Mouse (Mus musculus): Measurements from ENCODE around the gene Ssmem1. TPM values are rescaled to one million over a fixed set of nuclear protein-coding genes. Genes with fewer than 3 reads are reported as not detected.

Gene Ssmem1
- total RNA-seq, 2 experiments from 2014 or later, result 0.83 to 1.1 TPM

DNA sequence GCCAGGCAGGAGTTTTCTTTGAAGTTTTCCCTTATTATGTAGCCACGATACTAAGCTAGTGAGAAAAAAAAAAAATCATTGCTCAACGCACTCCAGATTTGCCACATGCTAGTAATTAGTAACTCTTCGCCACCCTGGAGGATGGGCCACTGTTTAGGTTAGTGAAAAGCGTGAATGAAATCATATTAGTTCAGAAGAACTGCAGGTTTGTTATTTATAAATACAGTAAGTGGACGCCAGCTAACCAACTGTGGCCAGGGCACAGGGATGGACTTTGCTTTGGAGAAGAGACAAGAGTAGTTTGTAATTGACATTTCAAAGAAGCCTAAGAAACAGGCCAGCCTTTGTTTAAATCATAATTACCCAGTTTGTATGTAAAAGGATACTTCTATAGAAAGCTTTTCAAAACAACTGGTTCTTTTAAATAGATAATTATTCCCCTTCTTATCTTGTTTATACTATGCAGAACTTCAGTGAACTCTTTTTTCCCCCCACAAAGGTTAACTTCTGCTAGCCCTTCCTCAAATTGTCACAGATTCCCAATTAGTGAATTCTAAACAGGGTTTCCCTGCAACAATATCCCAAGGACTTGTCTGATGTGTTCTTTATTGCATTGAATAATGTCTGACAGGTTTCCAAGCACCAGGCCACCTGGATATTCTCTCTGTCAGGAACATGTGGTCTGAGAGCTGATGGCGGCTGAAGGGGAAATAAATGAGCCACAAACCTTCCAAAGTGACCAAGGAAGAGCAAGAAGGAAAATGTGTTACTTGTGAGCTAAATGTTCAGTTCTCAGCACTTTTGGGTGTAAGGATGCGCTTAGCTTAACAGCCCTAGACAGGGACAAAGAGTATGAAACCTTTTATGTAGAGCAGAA lies 16.0 kb downstream of the Ssmem1 start:
- no peak for DNase-seq (ENCODE audit: low spot score in 2 of 2)

DNA sequence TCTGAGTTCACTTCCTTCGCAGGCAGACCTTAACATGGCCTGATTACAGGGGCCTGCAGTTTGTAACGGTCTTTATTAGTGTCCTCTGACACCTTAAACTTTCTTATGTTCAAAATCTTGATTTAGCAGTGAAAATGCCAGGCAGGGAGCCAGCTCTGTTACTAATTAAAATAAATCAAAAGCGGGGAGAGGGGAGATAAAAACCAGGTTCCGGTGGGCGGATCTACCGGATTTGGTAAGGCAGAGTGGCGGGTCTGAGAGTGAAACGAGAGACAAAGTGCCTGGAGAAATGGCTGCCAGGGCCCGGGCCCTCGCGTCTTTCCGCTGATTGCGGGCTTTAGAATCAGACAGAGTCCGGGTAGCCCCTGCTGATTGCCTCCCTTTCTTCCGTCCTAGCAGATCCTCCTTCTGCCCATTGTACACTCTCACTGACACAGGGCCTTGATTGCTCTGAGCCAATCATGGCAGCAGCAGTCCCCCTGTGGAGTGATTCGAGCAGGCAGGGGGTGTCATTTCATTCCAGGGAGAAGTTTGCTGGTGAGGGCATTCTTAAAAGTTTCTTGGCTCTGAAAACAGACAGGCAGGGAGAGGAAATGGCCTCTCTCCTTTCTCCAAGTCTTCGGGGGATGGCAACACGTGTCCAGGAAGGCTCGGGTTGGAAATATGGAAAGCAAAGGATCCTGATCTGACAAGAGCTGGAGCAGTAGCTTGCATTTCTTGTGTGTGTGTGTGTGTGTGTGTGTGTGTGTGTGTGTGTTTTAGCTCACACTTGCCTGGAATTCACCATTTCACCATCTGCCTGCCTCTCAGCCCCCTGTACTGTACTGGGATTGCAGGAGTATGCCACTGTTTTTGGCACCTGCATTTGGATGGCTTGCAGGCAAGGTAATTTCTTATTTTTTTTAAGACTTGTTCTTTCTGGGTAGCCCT lies 17.2 kb downstream of the Ssmem1 start:
- DNase-seq (ENCODE audit: low spot score in 2 of 2), result peak in 1 of 2 experiments; percentile 35

- no peak for DNase-seq (ENCODE audit: low spot score in 2 of 2)
These were observed 19.2 kb downstream of the Ssmem1 start for GRCm38 (mm10) chr6:30528800-30529199.

DNA sequence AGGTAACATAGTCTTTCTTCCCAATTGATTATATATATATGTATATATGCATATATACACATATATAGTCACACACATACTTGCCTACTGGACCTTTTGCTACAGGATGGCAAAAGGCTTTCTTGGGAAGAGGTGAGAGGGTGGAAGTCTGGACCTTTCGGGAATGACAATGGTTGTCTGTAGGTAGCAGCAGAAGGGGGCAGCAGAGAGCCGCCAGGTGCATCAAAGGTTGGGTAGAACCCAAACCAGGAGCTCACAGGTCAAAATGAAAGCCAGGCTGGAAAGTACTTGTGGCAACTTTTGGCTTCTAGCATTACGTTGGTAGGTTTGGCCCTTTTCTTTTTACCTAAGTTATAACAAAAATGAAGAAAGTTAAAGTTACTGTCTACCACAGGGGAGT lies 25.7 kb downstream of the Ssmem1 start:
- DNase-seq (ENCODE audit: low spot score in 2 of 2), result no peak

DNA sequence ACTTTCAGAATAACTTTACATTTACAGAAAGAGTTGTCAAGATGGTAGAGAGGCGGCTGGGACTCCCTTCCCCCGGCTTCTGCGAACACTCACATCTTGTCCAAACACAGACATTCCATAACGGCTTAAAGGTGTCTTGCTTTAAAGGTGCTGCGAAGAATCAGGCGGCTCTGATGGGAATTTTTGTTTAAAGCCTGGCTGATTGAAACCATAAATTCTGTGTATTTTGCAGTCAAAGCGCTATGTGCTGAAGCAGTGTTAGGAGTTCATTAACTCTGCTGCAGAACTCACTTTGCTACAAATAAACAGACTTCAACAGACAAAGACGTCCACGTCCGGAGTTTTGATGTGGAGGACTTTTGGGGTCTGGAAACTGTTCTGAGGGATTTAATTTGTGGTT lies 28.6 kb downstream of the Ssmem1 start:
- DNase-seq (ENCODE audit: low spot score in 2 of 2), result no peak

GRCm38 (mm10) chr6:30538800-30539199 lies 29.2 kb downstream of the Ssmem1 start:
- no peak for DNase-seq (ENCODE audit: low spot score in 2 of 2)

DNA sequence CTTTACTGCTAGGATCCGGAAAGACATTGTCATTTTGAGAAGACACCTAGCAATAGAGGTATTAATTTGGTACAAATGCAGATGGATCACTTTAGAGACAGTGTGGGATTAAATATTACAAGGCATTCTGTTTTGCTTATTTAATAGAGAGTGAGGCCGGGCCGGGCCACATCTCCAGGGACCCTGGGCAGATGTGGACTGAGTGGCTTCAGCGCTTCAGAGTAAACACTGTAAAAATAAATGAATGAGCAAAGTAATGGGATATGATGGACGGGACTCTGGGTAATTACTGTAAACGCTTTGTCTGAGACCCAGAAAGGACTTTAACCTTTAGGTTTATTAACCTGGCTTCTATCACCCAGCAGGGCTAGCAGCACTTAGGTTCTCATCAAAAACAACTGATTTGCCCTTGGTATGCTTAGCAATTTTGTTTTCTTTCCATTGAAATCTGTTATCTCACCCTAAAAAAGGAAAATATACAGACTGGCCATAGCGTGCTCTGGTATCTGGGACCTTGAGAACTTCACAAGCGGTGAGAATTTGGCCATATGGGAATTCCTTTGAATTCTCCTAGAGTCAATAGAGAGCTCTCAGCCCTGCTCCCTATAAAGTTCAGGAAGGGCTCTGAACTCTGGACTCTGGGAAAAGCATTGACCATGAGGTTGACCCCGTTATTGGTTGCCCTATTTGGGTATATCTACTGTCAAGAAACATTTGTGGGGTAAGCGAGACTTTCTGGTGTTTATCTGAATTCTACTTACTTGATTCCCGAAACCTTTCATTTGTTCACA lies 31.6 kb downstream of the Ssmem1 start, which contains the start of gene Cpa2:
Gene Cpa2, plus strand, starts transcription at position 574 of the 791 bp plus-strand sequence.
- DNase-seq (ENCODE audit: low spot score in 2 of 2), result no peak

- no peak for DNase-seq (ENCODE audit: low spot score in 2 of 2)
These were observed 32.6 kb downstream of the Ssmem1 start for GRCm38 (mm10) chr6:30542277-30542676.

- DNase-seq (ENCODE audit: low spot score in 2 of 2), result no peak
These were observed 33.4 kb downstream of the Ssmem1 start for GRCm38 (mm10) chr6:30543077-30543476.

GRCm38 (mm10) chr6:30543851-30544250 lies 34.2 kb downstream of the Ssmem1 start:
- no peak for DNase-seq (ENCODE audit: low spot score in 2 of 2)

GRCm38 (mm10) chr6:30545689-30546088 lies 36.0 kb downstream of the Ssmem1 start:
- no peak for DNase-seq (ENCODE audit: low spot score in 2 of 2)

DNA sequence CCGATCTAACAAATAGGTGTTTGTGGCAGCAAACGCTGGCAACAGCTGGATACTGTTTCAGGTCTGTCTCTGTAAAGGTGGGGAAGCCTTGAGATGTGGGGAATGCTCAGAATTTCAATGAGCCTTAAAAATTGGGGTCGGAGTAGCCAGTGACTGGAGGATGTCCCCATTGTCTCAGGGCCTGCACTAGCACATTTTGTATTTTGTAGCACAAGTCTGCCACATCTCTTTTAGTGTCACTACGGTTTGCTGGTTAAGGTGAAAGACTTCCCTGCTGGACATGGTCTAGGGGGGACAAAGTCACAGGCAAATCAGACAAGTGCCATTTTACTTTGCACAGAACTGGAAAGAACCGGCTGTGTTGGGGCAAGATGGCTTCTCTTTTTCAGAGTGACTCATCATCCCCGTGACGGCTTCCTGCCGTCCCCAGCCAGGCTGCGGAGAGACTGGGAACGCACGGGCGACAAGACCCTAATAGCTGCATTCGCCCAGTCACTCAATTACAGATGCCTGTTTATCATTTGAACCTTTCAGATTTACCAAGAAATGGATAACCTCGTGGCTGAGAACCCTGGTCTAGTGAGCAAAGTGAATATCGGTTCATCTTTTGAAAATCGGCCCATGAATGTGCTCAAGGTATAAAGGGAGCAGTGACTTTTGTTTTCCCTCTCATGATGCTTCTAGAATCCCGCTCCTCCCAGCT lies 37.1 kb downstream of the Ssmem1 start:
- peak; percentile 45 to 48 for DNase-seq (ENCODE audit: low spot score in 2 of 2)

DNA sequence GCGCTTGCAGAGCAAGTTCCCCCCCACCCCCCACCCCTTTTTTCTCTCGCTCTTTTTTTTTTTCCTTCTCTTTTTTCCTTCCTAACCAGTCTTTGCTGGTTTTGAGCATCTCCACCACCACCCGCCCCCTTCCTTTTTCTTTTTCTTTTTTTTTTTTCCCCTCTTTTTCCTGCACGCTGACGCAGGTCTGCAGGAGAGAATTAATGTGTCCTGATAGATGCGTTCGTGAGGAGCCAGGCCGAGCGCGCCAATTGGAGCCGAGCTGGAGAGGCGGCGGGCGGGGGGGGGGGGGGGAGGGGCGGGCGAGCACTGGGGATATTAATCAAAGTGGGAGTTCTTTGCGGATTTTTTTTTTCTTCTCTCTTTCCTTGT lies 37.6 kb downstream of the Ssmem1 start:
- peak in 1 of 2 experiments; percentile 39 for DNase-seq (ENCODE audit: low spot score in 2 of 2)

DNA sequence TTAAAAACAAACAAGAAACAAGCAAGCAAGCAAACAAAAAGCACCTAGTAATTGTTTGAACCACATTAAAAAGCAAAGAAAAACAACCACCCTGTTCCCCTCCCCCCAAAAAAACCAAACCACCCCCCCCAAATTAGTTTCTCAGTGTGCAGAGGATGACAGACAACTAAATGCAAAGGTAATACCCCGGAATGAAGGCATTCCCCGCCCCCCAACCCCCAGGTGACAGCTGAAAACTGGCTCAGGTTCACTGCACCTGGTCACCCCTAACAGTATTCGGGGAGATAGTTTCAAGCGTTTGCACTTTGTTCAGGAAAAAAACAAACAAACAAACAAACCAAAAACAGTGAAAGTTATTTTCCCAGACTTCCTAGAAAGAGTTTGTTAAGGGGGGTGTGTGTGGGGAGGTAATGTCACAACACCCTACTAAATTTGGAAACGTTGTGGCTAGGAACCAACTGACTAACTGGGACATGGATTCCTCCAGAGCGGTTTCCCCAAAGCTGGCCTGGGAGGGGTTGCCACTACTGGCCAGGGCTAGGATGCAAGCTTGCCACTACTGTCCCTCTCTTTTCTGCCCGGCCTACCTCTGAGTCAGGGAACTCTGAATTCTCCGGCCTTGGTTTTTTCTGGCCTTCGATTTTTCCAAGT lies 38.1 kb downstream of the Ssmem1 start:
- DNase-seq (ENCODE audit: low spot score in 2 of 2), result no peak

DNA sequence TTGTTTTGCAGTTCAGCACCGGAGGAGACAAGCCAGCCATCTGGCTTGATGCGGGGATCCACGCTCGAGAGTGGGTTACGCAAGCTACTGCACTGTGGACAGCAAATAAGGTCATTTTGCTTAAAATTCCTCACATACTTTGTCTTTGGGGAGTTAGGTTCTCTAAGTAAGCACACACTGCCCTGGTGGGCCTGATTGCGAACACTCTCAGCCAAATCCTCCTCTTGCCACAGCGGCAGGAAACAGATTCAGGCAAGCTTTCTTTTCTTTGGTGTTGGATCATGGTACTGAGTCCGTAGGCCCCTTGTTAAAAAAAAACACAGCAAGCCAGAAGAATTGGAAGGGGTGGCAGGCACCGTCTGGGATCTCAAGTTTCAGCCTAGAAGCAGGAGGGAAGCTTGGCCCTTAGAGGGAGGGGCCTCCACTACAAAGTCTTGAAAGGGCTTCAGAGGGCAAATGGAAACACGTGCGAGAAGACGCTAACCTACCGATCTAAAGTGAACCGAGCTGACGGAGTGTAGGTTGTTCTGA lies 39.6 kb downstream of the Ssmem1 start:
- DNase-seq (ENCODE audit: low spot score in 2 of 2), result no peak

DNA sequence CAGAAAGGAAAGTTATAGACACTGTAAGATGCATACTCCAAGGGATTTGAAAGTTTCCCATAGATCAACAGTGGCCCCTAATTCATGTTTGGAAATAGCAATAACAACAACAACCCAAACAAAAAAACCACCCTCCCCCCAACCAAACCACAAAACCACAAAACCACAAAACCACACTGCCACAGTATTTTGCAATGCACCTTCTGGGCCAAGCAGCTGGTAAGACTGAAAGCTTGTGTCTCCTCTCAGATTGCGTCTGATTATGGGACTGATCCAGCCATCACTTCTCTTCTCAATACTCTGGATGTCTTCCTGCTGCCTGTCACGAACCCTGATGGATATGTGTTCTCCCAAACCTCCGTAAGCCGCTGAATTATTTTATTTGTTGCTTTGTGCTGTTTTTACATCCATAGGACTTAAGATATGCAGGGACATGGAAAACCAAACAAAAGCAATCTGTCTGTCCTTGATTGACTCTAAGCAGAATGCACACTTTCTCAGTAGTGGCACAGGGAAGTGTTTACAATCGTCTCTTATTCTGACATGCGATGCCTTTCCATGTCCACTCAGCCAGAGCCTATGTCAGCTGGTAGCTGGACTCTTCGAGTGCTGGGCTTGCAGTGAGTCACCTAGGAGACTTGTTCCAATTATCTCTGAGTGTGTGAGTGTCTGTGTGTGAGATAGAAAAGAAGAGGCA lies 41.0 kb downstream of the Ssmem1 start:
- no peak for DNase-seq (ENCODE audit: low spot score in 2 of 2)

GRCm38 (mm10) chr6:30551193-30551515 lies 41.5 kb downstream of the Ssmem1 start:
- DNase-seq (ENCODE audit: low spot score in 2 of 2), result no peak

GRCm38 (mm10) chr6:30551644-30552580 lies 42.3 kb downstream of the Ssmem1 start:
- peak; percentile 52 to 60 for DNase-seq (ENCODE audit: low spot score in 2 of 2)
